Mouse (Mus musculus): ENCODE data around the gene Clk4.
A peak's percentile ranks its signal among the peaks of the same experiment; 100 is the strongest.

The Clk4 gene

GRCm38 (mm10) chr11:51261680-51262219, at the start of gene Clk4:
TSS of gene Clk4 (plus strand) at chr11:51261730.
- no peak for DNase-seq (ENCODE audit: low spot score in 2 of 2)

DNA sequence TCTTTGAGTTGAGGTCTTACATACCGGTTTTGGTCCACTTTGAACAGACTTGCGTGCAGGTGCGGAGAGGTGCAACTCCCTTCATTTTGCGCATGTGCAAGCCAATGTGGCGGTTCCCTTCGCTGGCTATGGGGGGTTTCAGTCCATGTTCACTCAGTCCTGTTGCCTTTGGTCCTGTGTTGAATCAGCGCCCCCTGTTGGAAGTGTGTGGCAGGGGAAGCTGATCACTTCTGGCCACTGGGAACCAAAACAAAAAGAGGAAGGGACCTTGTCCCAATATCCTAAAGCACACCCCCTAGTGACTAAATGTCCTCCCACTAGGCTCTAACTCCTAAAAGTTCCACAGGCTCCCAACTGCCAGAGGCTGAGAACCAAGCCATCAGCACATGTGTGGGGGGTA, 47.5 kb upstream of the Clk4 start:
- no peak for DNase-seq (ENCODE audit: low spot score in 2 of 2)

DNA sequence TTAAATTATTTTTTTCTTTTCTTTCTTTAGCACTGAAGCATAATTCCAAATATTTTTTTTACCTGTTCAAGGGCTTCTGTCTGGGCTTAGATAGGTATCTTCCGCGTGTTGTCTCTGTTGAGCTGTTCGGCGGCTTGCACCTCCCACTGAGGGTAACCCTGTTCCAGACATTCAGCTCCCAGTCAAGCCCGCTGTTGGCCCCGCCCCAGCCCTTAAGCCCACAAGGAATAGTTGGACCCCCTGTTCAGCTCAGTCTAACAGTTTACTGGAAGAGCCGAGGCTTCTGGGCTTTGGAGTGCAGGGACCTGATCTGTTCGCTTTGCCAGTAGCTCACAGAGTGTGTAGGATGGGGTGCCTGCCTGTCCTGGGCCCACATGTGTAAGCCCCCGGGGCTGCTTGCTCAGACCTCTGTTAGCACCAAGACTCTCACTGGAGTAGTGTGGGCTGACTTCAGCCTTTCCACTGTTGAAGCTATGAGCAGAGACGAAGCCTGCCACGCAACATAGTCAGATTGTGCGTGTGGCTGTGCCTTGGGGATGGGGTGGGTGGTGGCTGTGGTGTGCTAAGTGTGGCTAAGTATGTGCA, 42.0 kb upstream of the Clk4 start:
- no peak for DNase-seq (ENCODE audit: low spot score in 2 of 2)

DNA sequence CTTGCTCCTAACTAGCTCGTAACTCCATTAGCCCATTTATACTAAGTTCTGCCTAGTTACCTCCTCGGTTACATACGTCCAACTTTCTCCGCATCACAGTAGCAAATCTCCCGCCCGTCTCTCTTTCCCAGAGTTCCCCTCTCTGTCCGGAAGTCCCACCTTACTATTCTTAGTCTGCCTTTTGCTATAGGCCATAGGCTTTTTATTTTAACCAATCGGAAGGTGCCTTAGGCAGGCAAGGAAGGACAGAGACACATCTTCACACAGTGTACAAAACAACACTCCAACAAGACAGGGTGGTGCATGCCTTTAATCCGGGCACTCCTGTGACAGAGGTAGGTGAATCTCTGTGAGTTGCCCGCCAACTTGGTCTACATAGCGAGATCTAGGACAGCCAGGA, 41.2 kb upstream of the Clk4 start, which contains the start of gene Gm12569:
Gene Gm12569, plus strand, starts transcription at position 166 of the 400 bp plus-strand sequence.
- DNase-seq (ENCODE audit: low spot score in 2 of 2) = no peak

GRCm38 (mm10) chr11:51227104-51227503, 34.4 kb upstream of the Clk4 start:
- peak; percentile 58 to 73 for DNase-seq (ENCODE audit: low spot score in 2 of 2)

- no peak for DNase-seq (ENCODE audit: low spot score in 2 of 2)
These were observed 26.9 kb upstream of the Clk4 start for GRCm38 (mm10) chr11:51234626-51235025.

DNA sequence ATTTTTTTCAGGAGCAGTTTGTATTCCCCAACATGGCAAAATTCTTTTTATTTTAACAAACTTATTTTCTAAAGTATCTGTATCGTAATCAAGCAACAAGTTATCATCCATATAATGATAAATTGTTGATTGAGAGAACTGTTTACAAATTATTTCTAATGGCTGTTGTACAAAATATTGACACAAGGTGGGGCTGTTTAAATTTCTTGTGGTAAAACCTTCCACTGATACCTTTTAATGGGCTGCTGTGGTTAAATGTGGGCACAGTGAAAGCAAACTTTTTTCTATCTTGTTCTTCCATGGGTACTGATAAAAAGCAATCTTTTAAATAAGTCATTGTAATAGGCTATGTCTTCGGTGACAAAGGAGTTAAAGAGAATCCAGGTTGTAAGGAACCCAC, 18.6 kb upstream of the Clk4 start:
- DNase-seq (ENCODE audit: low spot score in 2 of 2) = no peak

DNA sequence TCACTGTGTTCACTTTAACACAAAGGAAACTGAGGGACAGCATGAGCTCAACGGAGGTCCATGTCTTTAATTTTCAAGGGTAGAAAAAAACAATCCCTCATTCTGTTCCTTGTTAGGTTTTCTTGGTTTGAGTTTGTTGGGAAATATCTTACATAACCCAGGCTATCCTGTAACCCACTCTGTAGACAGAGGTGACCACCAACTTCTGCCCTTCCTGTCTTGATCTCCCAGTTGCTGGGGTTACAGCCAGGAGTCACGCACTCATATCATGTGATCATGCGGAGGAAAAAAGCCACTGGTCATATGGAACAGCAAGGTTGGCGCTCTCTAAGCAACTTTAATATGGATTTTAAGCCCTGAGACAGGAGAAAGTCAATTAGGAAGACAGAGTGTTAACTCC, 4.5 kb upstream of the Clk4 start:
- DNase-seq (ENCODE audit: low spot score in 2 of 2) = no peak

GRCm38 (mm10) chr11:51262342-51263285, 1.1 kb downstream of the Clk4 start, which contains the start of gene BC049762:
TSS of gene BC049762 (minus strand) at chr11:51263046.
- DNase-seq (ENCODE audit: low spot score in 2 of 2) = peak; percentile 96 to 99

DNA sequence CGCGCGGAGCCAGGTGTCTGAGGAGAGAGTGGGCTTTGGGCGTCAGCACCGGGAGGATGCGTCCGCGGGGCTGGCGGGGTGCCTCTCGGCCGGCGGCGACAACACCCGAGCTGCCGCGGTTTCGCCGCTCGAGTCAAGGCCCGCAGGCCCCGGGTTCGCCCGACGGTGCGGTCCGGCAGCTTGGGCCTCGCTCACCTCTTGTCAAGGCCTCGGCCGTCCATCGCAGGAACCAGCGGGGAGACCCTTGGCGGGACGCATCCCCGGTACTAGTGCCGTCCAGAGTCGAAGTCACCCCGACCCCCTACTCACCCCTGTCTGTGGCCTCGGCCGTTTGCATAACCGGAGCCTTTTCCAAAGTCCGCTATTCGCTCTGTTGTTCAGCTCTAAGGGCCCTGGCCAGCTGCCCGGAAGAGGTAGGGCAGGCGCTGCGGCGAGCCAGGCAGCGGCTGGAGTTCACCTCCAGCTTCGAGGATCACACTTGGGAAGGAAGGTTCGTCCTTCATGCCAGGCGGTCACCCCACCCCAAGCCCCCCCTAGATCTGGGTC, 1.8 kb downstream of the Clk4 start:
- DNase-seq (ENCODE audit: low spot score in 2 of 2) = peak in 1 of 2 experiments; percentile 44

DNA sequence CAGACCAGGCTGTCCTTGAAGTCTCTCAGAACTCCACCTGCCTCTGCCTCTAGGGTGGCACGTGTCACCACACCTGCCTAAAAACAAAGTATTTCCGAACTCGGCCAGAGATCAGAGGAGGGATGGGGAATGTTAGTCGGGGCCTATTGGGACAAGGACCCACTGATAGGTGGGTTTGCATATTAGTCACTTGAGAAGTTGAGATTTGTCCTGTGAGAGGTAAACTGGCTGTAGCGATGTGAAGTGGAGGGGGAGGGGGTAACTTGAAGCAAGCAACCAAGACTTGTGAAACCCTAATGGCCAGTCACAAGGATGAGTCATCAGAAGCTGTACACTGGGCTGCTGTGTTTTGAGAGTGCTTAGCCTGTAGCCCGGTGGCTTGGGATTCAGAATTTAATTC, 2.8 kb downstream of the Clk4 start:
- DNase-seq (ENCODE audit: low spot score in 2 of 2) = no peak

GRCm38 (mm10) chr11:51265326-51265725, 3.8 kb downstream of the Clk4 start:
- no peak for DNase-seq (ENCODE audit: low spot score in 2 of 2)

- DNase-seq (ENCODE audit: low spot score in 2 of 2) = no peak
These were observed 12.9 kb downstream of the Clk4 start for GRCm38 (mm10) chr11:51274418-51274817.

DNA sequence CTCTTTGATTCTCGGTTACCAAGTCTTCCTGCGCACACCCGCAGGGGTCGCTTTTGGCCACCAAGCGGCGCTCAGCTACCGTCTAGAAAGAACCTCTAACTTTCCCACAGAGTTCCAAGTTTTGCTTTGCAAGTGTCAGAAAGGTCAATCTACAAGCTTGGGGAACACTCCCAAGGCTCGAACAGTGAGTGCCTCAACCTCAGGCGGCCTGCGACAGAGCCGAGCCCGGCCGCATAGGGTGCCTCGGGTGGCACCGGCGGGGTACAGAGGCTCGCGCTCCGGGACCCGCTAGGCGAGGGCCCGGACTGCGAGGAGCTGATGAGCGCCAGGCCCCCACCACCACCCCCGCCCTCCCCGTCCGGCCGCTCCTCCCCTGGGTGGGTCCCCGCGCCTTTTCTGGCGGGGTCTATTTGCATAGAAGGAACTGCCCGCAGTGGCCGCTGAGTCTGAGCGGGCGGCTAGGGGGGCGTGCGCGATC, 28.1 kb downstream of the Clk4 start, which contains the start of gene Col23a1:
Gene Col23a1, plus strand, starts transcription at position 357 of the 478 bp plus-strand sequence.
- DNase-seq (ENCODE audit: low spot score in 2 of 2) = peak in 1 of 2 experiments; percentile 57

GRCm38 (mm10) chr11:51290066-51290955, 28.8 kb downstream of the Clk4 start:
- DNase-seq (ENCODE audit: low spot score in 2 of 2) = no peak

- no peak for DNase-seq (ENCODE audit: low spot score in 2 of 2)
These were observed 32.5 kb downstream of the Clk4 start for GRCm38 (mm10) chr11:51293956-51294530.

DNA sequence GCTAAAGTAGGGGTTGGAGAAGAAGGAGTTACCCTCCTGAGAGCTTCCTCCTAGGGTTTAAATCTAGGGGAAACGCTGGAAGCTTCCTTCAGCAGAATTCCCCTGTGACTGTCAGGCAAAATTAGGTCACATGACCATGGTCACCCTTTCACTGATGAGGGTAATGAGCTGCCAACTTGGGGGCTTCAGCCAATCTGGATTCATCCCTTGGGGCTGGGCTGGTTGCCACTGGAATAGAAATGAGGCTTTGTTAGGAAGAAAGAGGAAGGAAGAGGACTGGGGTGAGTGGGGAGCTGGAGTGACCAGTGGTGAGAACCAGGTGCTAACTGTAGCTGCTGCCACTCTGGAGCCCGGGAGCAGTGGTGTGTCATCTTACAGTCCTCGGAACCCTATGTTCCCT, 34.2 kb downstream of the Clk4 start:
- no peak for DNase-seq (ENCODE audit: low spot score in 2 of 2)

DNA sequence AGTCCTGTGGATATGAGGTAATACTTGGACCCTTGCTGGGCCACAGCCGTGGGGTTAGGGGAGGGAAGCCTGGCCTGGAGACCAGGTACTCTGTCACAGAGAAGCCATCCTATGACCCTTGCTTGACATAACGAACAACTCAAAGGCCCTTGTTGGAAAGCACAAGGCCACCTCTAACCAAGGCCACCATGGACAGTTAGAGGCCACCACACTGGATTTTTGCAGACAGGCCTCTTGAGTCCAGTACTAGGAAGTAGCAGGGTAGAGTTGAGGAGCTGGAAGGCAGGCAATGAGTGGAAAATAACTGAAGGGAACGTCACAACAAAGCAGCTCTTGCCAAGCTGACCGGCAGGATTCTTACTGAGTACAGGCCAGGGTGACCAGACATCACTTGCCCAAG, 37.2 kb downstream of the Clk4 start:
- DNase-seq (ENCODE audit: low spot score in 2 of 2) = no peak

- DNase-seq (ENCODE audit: low spot score in 2 of 2) = no peak
These were observed 40.9 kb downstream of the Clk4 start for GRCm38 (mm10) chr11:51302396-51302795.

GRCm38 (mm10) chr11:51303981-51304553, 42.5 kb downstream of the Clk4 start:
- DNase-seq (ENCODE audit: low spot score in 2 of 2) = peak in 1 of 2 experiments; percentile 33

All from left cerebral cortex, adult 9 months (tissue).